Comparison of ENCODE assay signal across 8 mouse cellular contexts in genomic region chr9:83145591-83146445, GRCm38 (mm10). TPM values are rescaled to one million over a fixed set of nuclear protein-coding genes. Genes with fewer than 3 reads are reported as not detected.
DNase-seq lines count a peak whose midpoint lies in the region; ATAC-seq lines count a peak whose summit lies in the region.

No protein-coding gene starts in this region.

- H3K4me2 ChIP-seq in embryonic facial prominence, embryonic 15.5 days (replicated peaks): peak overlapping the region; percentile 93
- H3K4me2 ChIP-seq in heart, embryonic 11.5 days: peak overlapping the region; percentile 92
- peak overlapping the region; percentile 95 for H3K4me2 ChIP-seq in kidney, embryonic 15.5 days
- peak overlapping the region; percentile 96 for H3K4me2 ChIP-seq in limb, embryonic 15.5 days
- peak overlapping the region; percentile 96 for H3K4me2 ChIP-seq in midbrain, embryonic 16.5 days (ENCODE audit: low read length)
- peak overlapping the region; percentile 98 for H3K4me2 ChIP-seq in stomach, embryonic 15.5 days

- ATAC-seq in embryonic facial prominence, embryonic 15.5 days (ENCODE audit: insufficient number of reproducible peaks, low FRiP score, low TSS enrichment, low read depth): peak; percentile 80
- peak; percentile 77 for ATAC-seq in heart, embryonic 11.5 days (replicated peaks; ENCODE audit: insufficient number of reproducible peaks, low FRiP score, low TSS enrichment)
- ATAC-seq in kidney, embryonic 15.5 days (replicated peaks; ENCODE audit: low FRiP score): peak; percentile 88
- peak; percentile 69; the same call in 1 of the 2 replicates for ATAC-seq in limb, embryonic 15.5 days (ENCODE audit: insufficient number of reproducible peaks, low FRiP score, low TSS enrichment, low read depth)
- peak; percentile 89 for ATAC-seq in midbrain, embryonic 16.5 days
- ATAC-seq in stomach, embryonic 15.5 days (ENCODE audit: insufficient read depth, low FRiP score, low read depth): peak; percentile 76

- DNase-seq in thymus, adult 18-20 months: peak; percentile 7 to 9
- DNase-seq in thymus, postnatal 0 days (ENCODE audit: low spot score): no peak

- peaks cover 5% of the 10 kb centered on the region; the same call in 1 of the 2 replicates for H3K4me1 ChIP-seq in embryonic facial prominence, embryonic 15.5 days
- 0 out of 2 replicates have a peak, but pooled peaks cover 2% of the 10 kb centered on the region for H3K4me1 ChIP-seq in heart, embryonic 11.5 days (ENCODE audit: control insufficient read depth, insufficient read depth, low read length)
- peaks cover 5% of the 10 kb centered on the region for H3K4me1 ChIP-seq in kidney, embryonic 15.5 days
- peaks cover 5% of the 10 kb centered on the region for H3K4me1 ChIP-seq in limb, embryonic 15.5 days
- peaks cover 9% of the 10 kb centered on the region for H3K4me1 ChIP-seq in midbrain, embryonic 16.5 days (ENCODE audit: control insufficient read depth, insufficient read depth, low read length)
- H3K4me1 ChIP-seq in stomach, embryonic 15.5 days: peaks cover 5% of the 10 kb centered on the region

- peak overlapping the region; percentile 89 for H3K27ac ChIP-seq in embryonic facial prominence, embryonic 15.5 days (replicated peaks)
- H3K27ac ChIP-seq in heart, embryonic 11.5 days (ENCODE audit: low read depth, low read length): peak overlapping the region; percentile 50; the same call in 1 of the 2 replicates
- peak overlapping the region; percentile 75 for H3K27ac ChIP-seq in kidney, embryonic 15.5 days
- peak overlapping the region; percentile 86 for H3K27ac ChIP-seq in limb, embryonic 15.5 days
- peak overlapping the region; percentile 80 for H3K27ac ChIP-seq in midbrain, embryonic 16.5 days (ENCODE audit: low read length)
- peak overlapping the region; percentile 64 for H3K27ac ChIP-seq in stomach, embryonic 15.5 days

- no peaks in the 10 kb centered on the region; the same call in 1 of the 2 replicates for H3K36me3 ChIP-seq in embryonic facial prominence, embryonic 15.5 days
- no peaks in the 10 kb centered on the region for H3K36me3 ChIP-seq in heart, embryonic 11.5 days (ENCODE audit: control insufficient read depth, insufficient read depth, low read length)
- H3K36me3 ChIP-seq in kidney, embryonic 15.5 days: no peaks in the 10 kb centered on the region
- H3K36me3 ChIP-seq in limb, embryonic 15.5 days: no peaks in the 10 kb centered on the region; the same call in 1 of the 2 replicates
- H3K36me3 ChIP-seq in midbrain, embryonic 16.5 days (ENCODE audit: control insufficient read depth, insufficient read depth, low read length): no peaks in the 10 kb centered on the region
- no peaks in the 10 kb centered on the region for H3K36me3 ChIP-seq in stomach, embryonic 15.5 days

- H3K9me3 ChIP-seq in embryonic facial prominence, embryonic 15.5 days (replicated peaks): no peaks in the 10 kb centered on the region
- H3K9me3 ChIP-seq in heart, embryonic 11.5 days (replicated peaks; ENCODE audit: control insufficient read depth, low read length): peaks cover 3% of the 10 kb centered on the region; the same call in 1 of the 2 replicates
- no peaks in the 10 kb centered on the region for H3K9me3 ChIP-seq in kidney, embryonic 15.5 days (replicated peaks)
- H3K9me3 ChIP-seq in limb, embryonic 15.5 days: no peaks in the 10 kb centered on the region
- H3K9me3 ChIP-seq in midbrain, embryonic 16.5 days (replicated peaks; ENCODE audit: control insufficient read depth, low read length, poor library complexity, severe bottlenecking): no peaks in the 10 kb centered on the region
- no peaks in the 10 kb centered on the region for H3K9me3 ChIP-seq in stomach, embryonic 15.5 days

- no peaks in the 10 kb centered on the region for H3K27me3 ChIP-seq in embryonic facial prominence, embryonic 15.5 days
- H3K27me3 ChIP-seq in heart, embryonic 11.5 days (ENCODE audit: control insufficient read depth, insufficient read depth, low read length): no peaks in the 10 kb centered on the region
- H3K27me3 ChIP-seq in kidney, embryonic 15.5 days: no peaks in the 10 kb centered on the region
- no peaks in the 10 kb centered on the region for H3K27me3 ChIP-seq in limb, embryonic 15.5 days
- H3K27me3 ChIP-seq in midbrain, embryonic 16.5 days (ENCODE audit: control insufficient read depth, insufficient read depth, low read depth, low read length): no peaks in the 10 kb centered on the region
- H3K27me3 ChIP-seq in stomach, embryonic 15.5 days (replicated peaks): no peaks in the 10 kb centered on the region

- peak overlapping the region; percentile 43 for H3K9ac ChIP-seq in embryonic facial prominence, embryonic 15.5 days
- H3K9ac ChIP-seq in heart, embryonic 11.5 days (ENCODE audit: low read depth, low read length): peak overlapping the region; percentile 78
- peak overlapping the region; percentile 59 for H3K9ac ChIP-seq in kidney, embryonic 15.5 days
- H3K9ac ChIP-seq in limb, embryonic 15.5 days: peak overlapping the region; percentile 40
- H3K9ac ChIP-seq in midbrain, embryonic 16.5 days (ENCODE audit: low read depth, low read length): peak overlapping the region; percentile 79
- H3K9ac ChIP-seq in stomach, embryonic 15.5 days: peak overlapping the region; percentile 30

- peak overlapping the region; percentile 73 for H3K4me3 ChIP-seq in embryonic facial prominence, embryonic 15.5 days (replicated peaks)
- peak overlapping the region; percentile 74 for H3K4me3 ChIP-seq in heart, embryonic 11.5 days (ENCODE audit: low read depth, low read length)
- peak overlapping the region; percentile 62 for H3K4me3 ChIP-seq in kidney, embryonic 15.5 days (replicated peaks)
- H3K4me3 ChIP-seq in limb, embryonic 15.5 days: peak overlapping the region; percentile 70
- H3K4me3 ChIP-seq in midbrain, embryonic 16.5 days (ENCODE audit: low read depth, low read length): peak overlapping the region; percentile 76
- H3K4me3 ChIP-seq in stomach, embryonic 15.5 days (replicated peaks): peak overlapping the region; percentile 60

- WGBS in embryonic facial prominence, embryonic 15.5 days: 3% methylated on average over 53 of the region's 53 CpGs
- 5% methylated on average over 53 of the region's 53 CpGs for WGBS in heart, embryonic 11.5 days (ENCODE audit: insufficient replicate concordance)
- 3% methylated on average over 53 of the region's 53 CpGs for WGBS in kidney, embryonic 15.5 days
- WGBS in limb, embryonic 15.5 days: 3% methylated on average over 53 of the region's 53 CpGs
- WGBS in midbrain, embryonic 16.5 days: 2% methylated on average over 44 of the region's 53 CpGs
- WGBS in stomach, embryonic 15.5 days: 2% methylated on average over 48 of the region's 53 CpGs

RNA-seq across cellular contexts. Expression of gene Hmgn3, which starts 0.7 kb away (rescaled TPM):
- polyA plus RNA-seq in thymus, postnatal 0 days (2015; fragmentation: Nextera tagmentation; extraction: Ambion mirVana): 17.2 and 17.6 TPM in 2 replicates
- 206 and 216 TPM in 2 replicates for polyA plus RNA-seq in embryonic facial prominence, embryonic 15.5 days (2015; fragmentation: Nextera tagmentation; extraction: Ambion mirVana)
- 112 and 115 TPM in 2 replicates for polyA plus RNA-seq in heart, embryonic 11.5 days (2014; fragmentation: Nextera tagmentation; extraction: Ambion mirVana)
- polyA plus RNA-seq in kidney, embryonic 15.5 days (2015; fragmentation: Nextera tagmentation; extraction: Ambion mirVana): 113 and 121 TPM in 2 replicates
- polyA plus RNA-seq in limb, embryonic 15.5 days (2015; fragmentation: Nextera tagmentation; extraction: Ambion mirVana): 229 and 231 TPM in 2 replicates
- 161 and 182 TPM in 2 replicates for polyA plus RNA-seq in midbrain, embryonic 16.5 days (2015; fragmentation: Nextera tagmentation; extraction: Ambion mirVana)
- 102 and 106 TPM in 2 replicates for polyA plus RNA-seq in stomach, embryonic 15.5 days (2015; fragmentation: Nextera tagmentation; extraction: Ambion mirVana)
